Mouse (Mus musculus) CD4-positive, CD25-positive, alpha-beta regulatory T cell (primary cell): ENCODE data around the gene Tmem33. TPM values are rescaled to one million over a fixed set of nuclear protein-coding genes. Genes with fewer than 3 reads are reported as not detected.

ENCODE experiments used
- polyA plus RNA-seq: library from polyadenylated mRNA; unstranded; fragments of 100-300 nt; shearing (Covaris generic); gene quantifications from one replicate; pipeline ENCODE4 v1.2.1, GENCODE M21; 2017

Tmem33 gene
- polyA plus RNA-seq, result 77.5 TPM

GRCm38 (mm10) chr5:67260531-67261371 is at the start of gene Tmem33:
TSS of gene Tmem33 (plus strand) at chr5:67260565.

GRCm38 (mm10) chr5:67306698-67307521 is 46.5 kb downstream of the Tmem33 start, which contains the start of gene Slc30a9:
TSS of gene Slc30a9 (plus strand) at chr5:67306955.

Other genes with a start within 250 kb of the Tmem33 start
- 0.13 TPM for gene Phox2b, start 161.3 kb upstream of the Tmem33 start, polyA plus RNA-seq
- 76.1 TPM for gene Slc30a9, start 46.4 kb downstream of the Tmem33 start, polyA plus RNA-seq
- gene Bend4, start 167.7 kb downstream of the Tmem33 start, polyA plus RNA-seq, result 0.22 TPM